In the genomic region with DNA sequence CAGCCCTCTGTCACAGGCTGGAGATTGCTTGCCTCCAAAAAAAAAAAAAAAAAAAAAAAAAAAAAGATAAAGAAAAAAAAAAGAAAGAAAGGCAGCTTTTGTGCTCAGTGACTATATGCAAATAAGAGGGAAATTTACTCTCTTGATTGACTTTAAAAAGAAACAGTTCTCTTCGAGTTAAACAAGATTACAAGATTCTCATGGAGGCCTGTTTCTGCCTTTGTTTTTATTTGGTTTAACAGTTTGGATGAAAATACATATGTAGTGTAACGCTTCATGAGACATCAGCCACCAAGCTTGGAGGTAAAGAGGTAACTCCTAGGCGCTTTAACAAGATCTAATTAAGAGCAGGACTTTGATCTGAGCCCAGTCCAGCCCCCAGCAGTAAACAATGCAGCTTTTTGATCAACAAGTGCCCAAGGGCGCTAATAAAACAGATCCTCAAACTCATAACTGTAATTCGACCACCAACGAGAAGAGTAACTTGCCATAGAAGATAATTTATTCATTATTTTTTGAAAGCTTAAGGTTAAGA, we compare ENCODE assay signal across 9 mouse cellular contexts. TPM values are rescaled to one million over a fixed set of nuclear protein-coding genes. Genes with fewer than 3 reads are reported as not detected.
A peak's percentile ranks its signal among the peaks of the same experiment; 100 is the strongest.
DNase-seq lines count a peak whose midpoint lies in the region; ATAC-seq and TF ChIP-seq lines count a peak whose summit lies in the region.
"Had no signal": no experiment of that assay in that cellular context is flagged by ENCODE, and none has a peak within 500 bp of the region (broad histone marks: within the 10 kb centered on the region; RNA-seq: fewer than 3 reads in every experiment).

No protein-coding gene starts in this region.

- WGBS in kidney, embryonic 16.5 days: 18% methylated on average over 6 of the region's 6 CpGs
- WGBS in forebrain, embryonic 10.5 days: under 1% methylated on average over 6 of the region's 6 CpGs
- 21% methylated on average over 6 of the region's 6 CpGs for WGBS in intestine, postnatal 0 days
- WGBS in neural tube, embryonic 12.5 days: under 1% methylated on average over 6 of the region's 6 CpGs

- peaks cover 12% of the 10 kb centered on the region for H3K36me3 ChIP-seq in kidney, embryonic 16.5 days (ENCODE audit: insufficient read depth, low read length)
- H3K36me3 ChIP-seq in forebrain, embryonic 10.5 days (replicated peaks): peaks cover 64% of the 10 kb centered on the region
- peaks cover 12% of the 10 kb centered on the region for H3K36me3 ChIP-seq in intestine, postnatal 0 days (ENCODE audit: control insufficient read depth, insufficient read depth)
- peaks cover 46% of the 10 kb centered on the region for H3K36me3 ChIP-seq in neural tube, embryonic 12.5 days

- peaks cover 78% of the 10 kb centered on the region for H3K4me1 ChIP-seq in kidney, embryonic 16.5 days (ENCODE audit: insufficient read depth, low read length)
- peaks cover 77% of the 10 kb centered on the region for H3K4me1 ChIP-seq in forebrain, embryonic 10.5 days
- peaks cover 49% of the 10 kb centered on the region for H3K4me1 ChIP-seq in intestine, postnatal 0 days (replicated peaks; ENCODE audit: control insufficient read depth, insufficient read depth, low read length)
- peaks cover 65% of the 10 kb centered on the region for H3K4me1 ChIP-seq in neural tube, embryonic 12.5 days

- no peak for DNase-seq in kidney, adult 18-20 months
- DNase-seq in forebrain, embryonic 10.5 days (ENCODE audit: extremely low spot score, low spot score): peak; percentile 46
- DNase-seq in urinary bladder, postnatal 25 days (ENCODE audit: low spot score): no peak
- DNase-seq in right cerebral cortex, postnatal 14 days: no peak
- no peak for DNase-seq in Muller cell, postnatal 12 days (ENCODE audit: inconsistent ontology term)

- no peak overlapping the region for H3K4me3 ChIP-seq in kidney, embryonic 16.5 days (ENCODE audit: low read length)
- H3K4me3 ChIP-seq in forebrain, embryonic 10.5 days: peak overlapping the region; percentile 45
- no peak overlapping the region for H3K4me3 ChIP-seq in intestine, postnatal 0 days (ENCODE audit: low read depth, low read length)
- 0 out of 2 replicates have a peak overlapping the region, but pooled peaks have one; percentile 13 for H3K4me3 ChIP-seq in neural tube, embryonic 12.5 days

- TF ChIP-seq CTCF in intestine, postnatal 0 days (IDR thresholded peaks at IDR 0.05; ENCODE audit: low read depth): no peak

- peak; percentile 44; the same call in 1 of the 2 replicates for ATAC-seq in kidney, embryonic 16.5 days (ENCODE audit: low FRiP score, low TSS enrichment)
- no peak for ATAC-seq in intestine, postnatal 0 days
- ATAC-seq in neural tube, embryonic 12.5 days (ENCODE audit: low FRiP score, low read depth): peak; percentile 57; the same call in 1 of the 2 replicates

- no peak overlapping the region for H3K9ac ChIP-seq in kidney, embryonic 16.5 days (replicated peaks; ENCODE audit: low read length)
- H3K9ac ChIP-seq in intestine, postnatal 0 days (ENCODE audit: low read depth, low read length): no peak overlapping the region
- no peak overlapping the region for H3K9ac ChIP-seq in neural tube, embryonic 12.5 days

- H3K4me2 ChIP-seq in kidney, embryonic 16.5 days (replicated peaks; ENCODE audit: low read depth, low read length): peak overlapping the region; percentile 47
- H3K4me2 ChIP-seq in intestine, postnatal 0 days (replicated peaks; ENCODE audit: low read depth): peak overlapping the region; percentile 55
- H3K4me2 ChIP-seq in neural tube, embryonic 12.5 days (replicated peaks): peak overlapping the region; percentile 72

- peak overlapping the region; percentile 77 for H3K27ac ChIP-seq in kidney, embryonic 16.5 days (ENCODE audit: low read length)
- peak overlapping the region; percentile 86 for H3K27ac ChIP-seq in forebrain, embryonic 10.5 days
- H3K27ac ChIP-seq in intestine, postnatal 0 days (ENCODE audit: low read depth, low read length): peak overlapping the region; percentile 80
- H3K27ac ChIP-seq in neural tube, embryonic 12.5 days: peak overlapping the region; percentile 34; the same call in 1 of the 2 replicates
- H3K27ac ChIP-seq: macrophage had no signal

- no peaks in the 10 kb centered on the region for H3K9me3 ChIP-seq in kidney, embryonic 16.5 days (ENCODE audit: low read length)
- no peaks in the 10 kb centered on the region for H3K9me3 ChIP-seq in forebrain, embryonic 10.5 days
- H3K9me3 ChIP-seq in intestine, postnatal 0 days (ENCODE audit: control insufficient read depth): no peaks in the 10 kb centered on the region
- H3K9me3 ChIP-seq in neural tube, embryonic 12.5 days: no peaks in the 10 kb centered on the region

- no peaks in the 10 kb centered on the region for H3K27me3 ChIP-seq in kidney, embryonic 16.5 days (ENCODE audit: insufficient read depth, low read length)
- H3K27me3 ChIP-seq in forebrain, embryonic 10.5 days (ENCODE audit: poor library complexity, severe bottlenecking): no peaks in the 10 kb centered on the region
- H3K27me3 ChIP-seq in intestine, postnatal 0 days (replicated peaks; ENCODE audit: control insufficient read depth, insufficient read depth, low read length): no peaks in the 10 kb centered on the region
- no peaks in the 10 kb centered on the region for H3K27me3 ChIP-seq in neural tube, embryonic 12.5 days (replicated peaks)

RNA-seq across cellular contexts. Expression of gene Rnd3, which starts 8.9 kb away (rescaled TPM):
- polyA plus RNA-seq in kidney, embryonic 16.5 days (2015; fragmentation: Nextera tagmentation; extraction: Ambion mirVana): 42.9 and 43.7 TPM in 2 replicates
- polyA plus RNA-seq in forebrain, embryonic 10.5 days (2016; fragmentation: Nextera tagmentation; extraction: Ambion mirVana): 92.6 and 97.4 TPM in 2 replicates
- polyA plus RNA-seq in intestine, postnatal 0 days (2015; fragmentation: Nextera tagmentation; extraction: Ambion mirVana): 16.5 and 18.1 TPM in 2 replicates
- polyA plus RNA-seq in neural tube, embryonic 12.5 days (2016; fragmentation: Nextera tagmentation; extraction: Ambion mirVana): 257 and 270 TPM in 2 replicates

Comparison
In these comparisons a context has a peak if more than half of its experiments do, and no peak if none do; other contexts are left out.
1. H3K27ac ChIP-seq: peak in every context shown above with its lines; median percentile 86 in forebrain, embryonic 10.5 days; 80 in intestine, postnatal 0 days; 77 in kidney, embryonic 16.5 days; 34 in neural tube, embryonic 12.5 days.
2. H3K4me3 ChIP-seq: peak in forebrain, embryonic 10.5 days (single experiment) and neural tube, embryonic 12.5 days (single experiment); none in kidney, embryonic 16.5 days (single experiment) and intestine, postnatal 0 days (single experiment).
3. Peak in every context shown above with its lines, with median percentiles within 50 percentile points of each other: H3K4me2 ChIP-seq.